Mouse (Mus musculus) heart, embryonic 10.5 days (tissue): ENCODE results near the gene Robo2. TPM values are rescaled to one million over a fixed set of nuclear protein-coding genes. Genes with fewer than 3 reads are reported as not detected.

ENCODE experiments used
- DNase-seq: peaks from one replicate; pipeline ENCODE4 v3.0.0-alpha.2; 2017; ENCODE audit warnings: low spot score
- H3K27ac ChIP-seq: fragments of 300-500 bp; sonication (generic); 2 replicates; pipeline ENCODE4 v1.5.1; 2016; ENCODE audit warnings: mild to moderate bottlenecking
- H3K27me3 ChIP-seq: fragments of 300-500 bp; sonication (generic); 2 replicates; pipeline ENCODE4 v1.6.1; 2016; ENCODE audit warnings: mild to moderate bottlenecking; ENCODE audit not compliant: poor library complexity, insufficient read depth, severe bottlenecking
- H3K36me3 ChIP-seq: fragments of 300-500 bp; sonication (generic); 2 replicates; pipeline ENCODE4 v1.6.1; 2016; ENCODE audit warnings: mild to moderate bottlenecking, moderate library complexity
- H3K4me1 ChIP-seq: fragments of 300-500 bp; sonication (generic); 2 replicates; pipeline ENCODE4 v1.6.1; 2016; ENCODE audit warnings: mild to moderate bottlenecking
- H3K4me3 ChIP-seq: fragments of 300-500 bp; sonication (generic); 2 replicates; pipeline ENCODE4 v1.5.1; 2016; ENCODE audit warnings: mild to moderate bottlenecking, moderate library complexity
- H3K9me3 ChIP-seq: fragments of 300-500 bp; sonication (generic); 2 replicates; pipeline ENCODE4 v1.6.1; 2016; ENCODE audit warnings: mild to moderate bottlenecking, moderate library complexity
- WGBS: fragments of 180-500 bp; shearing (Covaris S2); methylation state at CpG from one replicate; pipeline ENCODE4 v1.1.7; 2016; 5-methylcytosine and 5-hydroxymethylcytosine counted together
- polyA plus RNA-seq: library from polyadenylated mRNA; unstranded; fragments of >200 nt; fragmentation: Nextera tagmentation; extraction: Ambion mirVana; gene quantifications from 2 replicates; pipeline ENCODE4 v1.2.1, GENCODE M21; 2016

Gene Robo2
- polyA plus RNA-seq, 1 experiment from 2014 or later: 24.3 TPM

GRCm38 (mm10) chr16:74005767-74006166, 405.9 kb downstream of the Robo2 start:
- Histone ChIP-seq H3K4me3 (no peak overlapping the region), H3K36me3 (no peaks in the 10 kb centered on the region), H3K27me3 (no peaks in the 10 kb centered on the region), H3K4me1 (no peaks in the 10 kb centered on the region), H3K9me3 (no peaks in the 10 kb centered on the region), H3K27ac (no peak overlapping the region)
- no peak for DNase-seq
- 82% methylated on average over 3 of the region's 3 CpGs for WGBS

GRCm38 (mm10) chr16:74001331-74001730, 410.3 kb downstream of the Robo2 start:
- Histone ChIP-seq H3K27ac (no peak overlapping the region), H3K9me3 (no peaks in the 10 kb centered on the region), H3K27me3 (no peaks in the 10 kb centered on the region), H3K36me3 (no peaks in the 10 kb centered on the region), H3K4me1 (no peaks in the 10 kb centered on the region), H3K4me3 (no peak overlapping the region)
- WGBS: 37% methylated on average over 2 of the region's 2 CpGs
- DNase-seq: no peak

DNA sequence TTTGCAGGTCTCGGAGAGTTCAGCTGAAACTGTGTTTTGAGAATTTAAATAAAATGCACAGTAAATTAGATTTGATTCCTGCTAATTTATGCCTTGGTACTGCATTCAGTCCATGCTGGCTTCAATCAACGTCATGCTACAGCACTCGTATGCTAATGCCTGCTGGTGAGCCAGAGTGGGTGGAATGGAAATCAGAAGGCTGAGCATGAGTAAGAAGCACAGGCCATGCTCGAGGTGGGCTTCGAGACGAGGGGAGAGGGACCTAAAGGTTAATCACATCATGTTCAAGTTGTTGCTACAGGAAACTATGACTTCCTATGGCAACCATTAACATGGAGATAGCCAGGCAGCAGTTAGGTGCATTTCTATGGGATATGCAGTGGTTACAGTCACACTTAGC, 420.4 kb downstream of the Robo2 start:
- 63% methylated on average over 6 of the region's 6 CpGs for WGBS
- H3K4me3 ChIP-seq: no peak overlapping the region
- DNase-seq: no peak
- H3K4me1 ChIP-seq: no peaks in the 10 kb centered on the region
- H3K36me3 ChIP-seq: no peaks in the 10 kb centered on the region
- H3K27me3 ChIP-seq: no peaks in the 10 kb centered on the region
- no peak overlapping the region for H3K27ac ChIP-seq
- H3K9me3 ChIP-seq: no peaks in the 10 kb centered on the region

DNA sequence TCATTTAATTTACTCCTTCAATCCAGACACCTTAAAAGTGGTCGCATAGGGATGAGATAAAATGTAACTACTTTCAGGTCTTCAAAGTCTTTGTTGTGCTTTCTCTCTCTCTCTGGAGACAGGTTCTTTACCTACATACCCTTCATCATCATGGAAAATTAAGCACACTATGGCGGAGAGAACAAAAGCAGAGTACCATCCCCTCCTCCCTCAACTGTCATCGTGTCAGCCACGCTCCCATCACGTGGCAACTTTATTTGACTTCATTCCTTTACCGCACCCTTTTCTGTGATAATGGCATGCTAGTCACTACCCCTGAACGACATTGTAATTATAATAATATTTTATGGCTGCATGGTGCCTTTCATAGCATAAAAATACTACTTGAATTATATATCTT, 442.1 kb downstream of the Robo2 start:
- H3K9me3 ChIP-seq: no peaks in the 10 kb centered on the region
- H3K4me1 ChIP-seq: no peaks in the 10 kb centered on the region
- H3K36me3 ChIP-seq: no peaks in the 10 kb centered on the region
- H3K4me3 ChIP-seq: no peak overlapping the region
- DNase-seq: no peak
- H3K27ac ChIP-seq: no peak overlapping the region
- H3K27me3 ChIP-seq: no peaks in the 10 kb centered on the region
- WGBS: 80% methylated on average over 7 of the region's 7 CpGs

DNA sequence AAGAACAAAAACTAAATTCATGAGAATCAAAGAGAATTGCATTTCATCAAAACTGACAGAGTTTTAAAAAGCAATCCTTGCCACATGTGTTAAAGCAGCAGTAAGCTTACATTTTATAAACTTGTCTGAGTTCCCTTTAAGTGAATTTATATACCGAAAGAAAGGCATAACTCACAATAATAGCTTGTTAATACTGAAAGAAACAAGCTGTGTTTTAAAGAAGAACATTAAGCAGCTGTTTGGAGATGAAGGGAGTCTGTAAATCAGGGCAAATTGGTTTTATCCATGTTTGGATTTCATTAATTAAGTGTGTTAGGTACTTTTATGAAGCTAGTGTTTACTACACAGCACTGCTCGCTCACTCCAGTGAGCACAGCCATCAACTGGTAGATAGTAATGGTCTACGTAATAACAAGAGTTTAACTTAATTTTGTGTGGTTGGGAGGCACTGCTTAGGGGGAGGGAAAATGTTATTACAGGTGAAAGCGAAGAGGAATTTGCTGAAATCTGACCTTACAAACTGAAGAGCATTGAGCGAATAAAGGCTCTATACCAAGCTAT, 447.2 kb downstream of the Robo2 start:
- Histone ChIP-seq H3K4me1 (no peaks in the 10 kb centered on the region), H3K27me3 (no peaks in the 10 kb centered on the region), H3K36me3 (no peaks in the 10 kb centered on the region), H3K9me3 (no peaks in the 10 kb centered on the region), H3K4me3 (no peak overlapping the region), H3K27ac (no peak overlapping the region)
- no peak for DNase-seq
- WGBS: 86% methylated on average over 5 of the region's 5 CpGs

DNA sequence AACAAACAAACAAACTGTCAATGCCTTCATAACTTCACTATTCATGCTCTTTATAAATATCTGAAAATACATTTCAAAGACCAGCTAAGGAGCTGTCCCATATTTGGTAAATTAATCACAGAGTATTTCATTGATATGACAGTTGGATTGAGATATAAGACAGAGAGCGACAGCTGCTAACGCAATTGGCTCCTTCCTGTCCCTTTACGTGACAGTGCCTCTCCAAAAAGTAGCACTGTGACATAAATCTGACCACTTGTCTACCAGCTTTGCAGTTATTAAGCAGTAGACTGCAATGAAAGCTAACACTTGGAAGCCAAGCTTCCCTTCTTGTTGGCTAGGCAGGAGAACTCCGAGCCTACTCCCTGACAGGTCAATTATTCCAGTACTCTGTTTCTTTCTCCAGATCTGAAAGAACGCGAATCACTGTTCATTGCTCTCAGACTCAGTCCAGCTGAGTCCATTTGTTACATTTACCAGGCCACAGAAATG, 452.1 kb downstream of the Robo2 start:
- no peak overlapping the region for H3K27ac ChIP-seq
- WGBS: 83% methylated on average over 6 of the region's 6 CpGs
- no peak for DNase-seq
- H3K4me3 ChIP-seq: no peak overlapping the region
- H3K27me3 ChIP-seq: no peaks in the 10 kb centered on the region
- H3K4me1 ChIP-seq: no peaks in the 10 kb centered on the region
- no peaks in the 10 kb centered on the region for H3K9me3 ChIP-seq
- no peaks in the 10 kb centered on the region for H3K36me3 ChIP-seq

- no peak overlapping the region for H3K4me3 ChIP-seq
- DNase-seq: no peak
- no peaks in the 10 kb centered on the region for H3K36me3 ChIP-seq
- H3K9me3 ChIP-seq: no peaks in the 10 kb centered on the region
- no peaks in the 10 kb centered on the region for H3K27me3 ChIP-seq
- H3K4me1 ChIP-seq: no peaks in the 10 kb centered on the region
- 79% methylated on average over 1 of the region's 1 CpGs for WGBS
- no peak overlapping the region for H3K27ac ChIP-seq
Measured at GRCm38 (mm10) chr16:73958524-73958846, 453.1 kb downstream of the Robo2 start.

DNA sequence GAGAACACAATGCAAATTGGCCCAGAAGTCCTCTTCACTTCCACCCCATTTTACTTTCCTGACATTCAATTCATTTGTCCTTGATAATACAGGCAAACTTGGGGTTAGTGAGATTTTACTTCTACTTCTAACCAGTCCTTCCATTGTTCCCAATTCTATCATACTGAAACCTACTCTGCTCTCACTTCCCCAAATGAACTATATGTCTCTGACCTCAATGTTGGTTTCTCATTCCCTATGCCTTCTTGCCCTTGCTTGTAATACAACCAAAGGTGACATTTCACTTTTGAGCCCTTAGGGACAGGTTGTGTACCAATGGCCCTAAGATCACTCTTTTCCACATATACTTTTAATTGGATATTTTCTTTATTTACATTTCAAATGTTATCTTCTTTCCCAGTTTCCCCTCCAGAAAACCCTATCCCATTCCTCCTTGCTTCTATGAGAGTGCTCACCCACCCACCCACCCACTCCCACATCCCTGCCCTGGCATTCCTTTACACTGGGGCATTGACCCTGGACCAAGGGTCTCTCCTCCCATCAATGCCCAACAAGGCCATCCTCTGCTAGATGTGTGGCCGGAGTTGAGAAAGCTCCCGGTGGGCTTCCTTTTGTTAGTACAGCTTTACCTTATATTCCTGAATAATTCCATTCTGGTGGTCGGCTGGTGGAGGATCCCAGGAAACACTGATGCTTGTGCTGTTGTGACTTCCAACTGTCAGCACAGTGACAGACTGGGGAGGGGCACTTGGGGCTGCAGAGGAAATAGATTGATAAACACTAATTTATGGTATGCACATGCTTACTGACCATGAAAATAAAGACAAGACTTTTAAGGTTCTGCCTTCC, 453.7 kb downstream of the Robo2 start:
- no peak overlapping the region for H3K27ac ChIP-seq
- no peaks in the 10 kb centered on the region for H3K4me1 ChIP-seq
- H3K27me3 ChIP-seq: no peaks in the 10 kb centered on the region
- WGBS: 80% methylated on average over 3 of the region's 3 CpGs
- H3K36me3 ChIP-seq: no peaks in the 10 kb centered on the region
- H3K4me3 ChIP-seq: no peak overlapping the region
- H3K9me3 ChIP-seq: no peaks in the 10 kb centered on the region
- DNase-seq: no peak

- Histone ChIP-seq H3K4me1 (no peaks in the 10 kb centered on the region), H3K27ac (no peak overlapping the region), H3K9me3 (no peaks in the 10 kb centered on the region), H3K4me3 (no peak overlapping the region), H3K27me3 (no peaks in the 10 kb centered on the region), H3K36me3 (no peaks in the 10 kb centered on the region)
- DNase-seq: no peak
- 82% methylated on average over 6 of the region's 6 CpGs for WGBS
Measured at GRCm38 (mm10) chr16:73946171-73946570, 465.5 kb downstream of the Robo2 start.

DNA sequence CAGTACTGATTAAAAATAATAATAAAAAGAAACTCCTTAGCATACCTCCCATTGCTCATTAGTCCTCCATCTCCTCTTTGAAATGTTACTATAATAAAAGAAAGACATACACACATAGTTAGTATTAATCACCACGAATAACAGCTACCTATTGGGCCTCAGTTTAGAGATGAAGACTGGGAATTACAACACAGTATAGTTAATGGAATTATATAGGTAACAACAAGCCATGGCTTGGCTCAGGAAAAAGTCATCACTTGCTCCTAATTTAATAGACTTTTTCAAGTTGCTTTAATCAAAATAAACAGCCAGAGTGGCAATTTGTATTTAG, 471.4 kb downstream of the Robo2 start:
- Histone ChIP-seq H3K9me3 (no peaks in the 10 kb centered on the region), H3K4me1 (no peaks in the 10 kb centered on the region), H3K4me3 (no peak overlapping the region), H3K36me3 (no peaks in the 10 kb centered on the region), H3K27ac (no peak overlapping the region), H3K27me3 (no peaks in the 10 kb centered on the region)
- 63% methylated on average over 1 of the region's 1 CpGs for WGBS
- DNase-seq: no peak

DNA sequence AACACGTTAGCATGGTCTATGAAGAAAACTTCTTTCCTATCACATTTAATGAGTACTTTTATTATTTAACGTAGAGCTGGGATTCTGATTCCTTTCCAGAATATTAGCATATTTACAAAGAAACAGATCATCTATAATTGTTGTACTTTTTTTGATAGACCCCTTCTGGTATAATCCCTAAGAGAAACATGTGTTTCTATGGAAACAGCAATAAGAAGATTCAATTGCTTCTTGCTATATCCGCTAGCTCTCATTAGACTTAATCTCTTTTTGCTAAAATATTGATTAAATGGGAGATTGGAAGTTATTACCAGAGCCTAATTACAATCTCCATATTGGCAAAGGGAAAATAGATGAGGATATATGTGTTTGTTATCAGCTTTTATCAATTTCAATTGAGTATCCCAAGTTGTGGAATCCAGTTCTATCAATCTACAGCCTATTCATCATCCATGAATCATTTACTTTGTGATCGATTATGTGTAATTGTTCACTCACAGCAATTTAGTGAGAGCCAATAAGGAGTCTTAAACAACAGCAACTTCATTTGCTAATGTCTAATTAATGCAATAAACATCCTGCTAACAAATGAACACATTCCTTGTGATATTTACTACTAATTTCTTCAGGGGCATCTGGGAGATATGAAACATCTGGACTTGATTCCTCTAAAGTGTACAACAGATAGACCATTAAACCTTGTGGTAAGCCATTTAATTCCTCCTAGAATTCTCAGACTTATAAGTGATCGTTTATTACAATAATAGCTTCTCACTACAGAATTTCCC, 472.0 kb downstream of the Robo2 start:
- Histone ChIP-seq H3K4me3 (no peak overlapping the region), H3K27me3 (no peaks in the 10 kb centered on the region), H3K36me3 (no peaks in the 10 kb centered on the region), H3K27ac (no peak overlapping the region), H3K4me1 (no peaks in the 10 kb centered on the region), H3K9me3 (no peaks in the 10 kb centered on the region)
- 84% methylated on average over 5 of the region's 5 CpGs for WGBS
- DNase-seq: no peak

- no peak overlapping the region for H3K27ac ChIP-seq
- 83% methylated on average over 4 of the region's 4 CpGs for WGBS
- H3K36me3 ChIP-seq: no peaks in the 10 kb centered on the region
- no peak overlapping the region for H3K4me3 ChIP-seq
- H3K9me3 ChIP-seq: no peaks in the 10 kb centered on the region
- DNase-seq: no peak
- H3K4me1 ChIP-seq: no peaks in the 10 kb centered on the region
- H3K27me3 ChIP-seq: no peaks in the 10 kb centered on the region
Measured at GRCm38 (mm10) chr16:73930323-73930722, 481.3 kb downstream of the Robo2 start.

DNA sequence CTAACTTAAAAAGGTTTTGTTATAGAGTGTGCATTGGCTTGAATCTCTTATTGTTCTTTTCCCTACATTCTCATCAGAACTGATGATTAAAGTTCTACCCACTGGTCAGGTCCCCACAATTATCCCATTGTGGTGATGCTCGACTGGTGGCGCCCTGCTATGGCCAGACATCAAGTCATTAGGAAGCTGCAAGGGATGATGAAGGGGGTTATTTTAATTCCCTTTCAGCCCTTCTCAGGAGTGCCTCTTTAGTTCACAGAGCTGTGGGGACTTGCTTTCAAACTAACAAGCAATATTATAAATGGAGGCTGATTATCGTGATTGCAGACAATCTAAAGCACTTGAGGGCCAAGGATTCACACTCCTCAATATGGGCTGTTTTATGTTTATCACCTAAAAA, 484.1 kb downstream of the Robo2 start:
- WGBS: 81% methylated on average over 3 of the region's 3 CpGs
- Histone ChIP-seq H3K4me1 (no peaks in the 10 kb centered on the region), H3K9me3 (no peaks in the 10 kb centered on the region), H3K36me3 (no peaks in the 10 kb centered on the region), H3K27ac (no peak overlapping the region), H3K4me3 (no peak overlapping the region), H3K27me3 (no peaks in the 10 kb centered on the region)
- no peak for DNase-seq
